Mouse (Mus musculus) erythroblast, embryonic 14.5 days (primary cell): ENCODE measurements around the gene Fgd2.

Experiments used
- GATA1 ChIP-seq: IDR thresholded peaks from 2 replicates; pipeline ENCODE4 v1.6.1; 2012; ENCODE audit warnings: low read length, inconsistent platforms, mixed read lengths
- TAL1 ChIP-seq: IDR thresholded peaks from 3 replicates; pipeline ENCODE4 v1.6.1; 2012; ENCODE audit warnings: low read length, inconsistent platforms, mixed read lengths

DNA sequence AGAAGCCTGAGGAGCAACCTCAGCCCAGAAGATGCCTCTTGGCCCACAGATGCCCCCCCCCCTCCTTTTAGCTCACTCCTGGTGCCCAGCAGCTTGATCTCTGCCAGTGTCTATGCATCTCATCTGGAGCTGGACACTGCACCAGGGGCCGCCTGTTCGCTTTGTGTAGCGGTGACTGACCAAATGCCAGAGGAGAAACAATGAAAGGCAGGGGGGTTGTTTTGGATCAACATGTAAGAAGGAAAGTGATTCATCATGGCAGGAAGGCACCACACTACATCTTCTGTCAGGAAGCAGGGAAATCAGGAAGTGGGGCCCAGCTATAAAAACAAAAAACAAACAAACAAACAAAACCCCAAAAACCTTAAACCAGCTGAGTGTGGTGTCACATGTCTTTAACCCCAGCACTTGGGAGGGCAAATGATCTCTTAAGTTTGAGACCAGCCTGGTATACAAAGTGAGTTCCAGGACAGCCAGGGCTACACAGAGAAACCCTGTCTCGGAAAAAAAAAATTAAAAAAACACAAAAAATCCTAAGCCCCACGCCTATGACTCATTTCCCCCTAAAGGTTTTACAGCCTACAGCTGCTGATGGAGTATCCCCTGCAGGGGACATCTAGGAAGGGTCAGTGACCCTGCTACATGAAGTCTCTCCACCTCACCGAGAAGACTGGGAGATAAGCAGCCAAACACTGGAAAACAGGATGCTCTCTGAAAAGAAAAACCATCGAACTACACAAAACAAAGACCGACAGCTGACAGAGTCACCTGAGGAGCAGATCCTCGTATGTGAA lies 44.8 kb upstream of the Fgd2 start:
- TF ChIP-seq GATA1: no peak
- no peak for TF ChIP-seq TAL1
